Mouse (Mus musculus) cerebellum, adult 2 months (tissue): ENCODE measurements at regions not wholly inside any gene's neighbourhood (a gene's known extent, or its start where the extent isn't known, plus 50 kb on each side); places are given as distances from the start of the nearest gene placed in this dataset.
A peak's percentile ranks its signal among the peaks of the same experiment; 100 is the strongest.

ENCODE experiments used
- DNase-seq, 2 experiments: peaks; one replicate each; pipeline ENCODE4 v3.0.0; 2021
- H3K27ac ChIP-seq: fragments of 200-500 bp; 2 replicates; pipeline ENCODE4 v1.5.1; 2012; ENCODE audit warnings: low read length, control low read depth, inconsistent platforms; ENCODE audit not compliant: insufficient read depth
- H3K27me3 ChIP-seq: fragments of 200-500 bp; 2 replicates; pipeline ENCODE4 v1.6.1; 2012; ENCODE audit warnings: inconsistent platforms, mild to moderate bottlenecking, low read length, moderate library complexity; ENCODE audit not compliant: control insufficient read depth, insufficient read depth
- H3K4me1 ChIP-seq: fragments of 200-500 bp; 2 replicates; pipeline ENCODE4 v1.6.1; 2011; ENCODE audit warnings: low read length; ENCODE audit not compliant: control insufficient read depth, insufficient read depth
- H3K4me3 ChIP-seq: fragments of 200-500 bp; replicated peaks from 2 replicates; pipeline ENCODE3; 2011; ENCODE audit warnings: mild to moderate bottlenecking, low read depth, low read length, control low read depth; ENCODE audit not compliant: insufficient read depth
- CTCF ChIP-seq: fragments of 200-500 bp; IDR thresholded peaks from 2 replicates; pipeline ENCODE4 v1.5.1; 2011; ENCODE audit warnings: low read depth, mild to moderate bottlenecking, control low read depth, low read length, moderate library complexity, borderline replicate concordance; ENCODE audit not compliant: insufficient read depth
- POLR2A ChIP-seq: fragments of 200-500 bp; IDR thresholded peaks from 2 replicates; pipeline ENCODE4 v1.6.1; 2011; ENCODE audit warnings: low read length, control low read depth, borderline replicate concordance; ENCODE audit not compliant: insufficient read depth
- WGBS: fragments of 180-500 bp; shearing (Covaris S2); methylation state at CpG from one replicate; pipeline ENCODE4 v1.1.7; 2018; 5-methylcytosine and 5-hydroxymethylcytosine counted together

GRCm38 (mm10) chr14:17234898-17235297 is 415.9 kb upstream of the Rarb start:
- Histone ChIP-seq H3K27ac (no peak overlapping the region), H3K4me1 (no peaks in the 10 kb centered on the region), H3K4me3 (no peak overlapping the region), H3K27me3 (no peaks in the 10 kb centered on the region)
- no peak for TF ChIP-seq POLR2A
- TF ChIP-seq CTCF, result no peak
- no peak for DNase-seq

GRCm38 (mm10) chr14:17211502-17211901 is 392.5 kb upstream of the Rarb start:
- H3K27ac ChIP-seq, result no peak overlapping the region
- H3K4me1 ChIP-seq, result no peaks in the 10 kb centered on the region
- TF ChIP-seq CTCF, result no peak
- no peak for TF ChIP-seq POLR2A
- no peak overlapping the region for H3K4me3 ChIP-seq
- WGBS, result 87% methylated on average over 2 of the region's 2 CpGs
- no peak for DNase-seq
- no peaks in the 10 kb centered on the region for H3K27me3 ChIP-seq

GRCm38 (mm10) chr14:17205691-17206090 is 386.7 kb upstream of the Rarb start:
- Histone ChIP-seq H3K4me1 (no peaks in the 10 kb centered on the region), H3K27me3 (no peaks in the 10 kb centered on the region), H3K4me3 (no peak overlapping the region), H3K27ac (no peak overlapping the region)
- DNase-seq, result no peak
- TF ChIP-seq CTCF (no peak), POLR2A (no peak)
- WGBS, result 71% methylated on average over 1 of the region's 1 CpGs

- H3K27me3 ChIP-seq, result no peaks in the 10 kb centered on the region
- H3K27ac ChIP-seq, result no peak overlapping the region
- 28% methylated on average over 1 of the region's 1 CpGs for WGBS
- no peak for DNase-seq
- no peaks in the 10 kb centered on the region for H3K4me1 ChIP-seq
- H3K4me3 ChIP-seq, result no peak overlapping the region
- TF ChIP-seq POLR2A (no peak), CTCF (no peak)
Measured at GRCm38 (mm10) chr14:17203251-17204015, 384.5 kb upstream of the Rarb start.

GRCm38 (mm10) chr14:17192953-17193352 is 374.0 kb upstream of the Rarb start:
- no peak overlapping the region for H3K27ac ChIP-seq
- no peaks in the 10 kb centered on the region for H3K27me3 ChIP-seq
- WGBS, result 89% methylated on average over 2 of the region's 2 CpGs
- H3K4me1 ChIP-seq, result no peaks in the 10 kb centered on the region
- no peak for DNase-seq
- no peak overlapping the region for H3K4me3 ChIP-seq
- TF ChIP-seq CTCF (no peak), POLR2A (no peak)

- Histone ChIP-seq H3K27me3 (no peaks in the 10 kb centered on the region), H3K4me3 (no peak overlapping the region), H3K4me1 (no peaks in the 10 kb centered on the region), H3K27ac (no peak overlapping the region)
- TF ChIP-seq CTCF (no peak), POLR2A (no peak)
- whole genome bisulfite sequencing, result 29% methylated on average over 7 of the region's 7 CpGs
- DNase-seq, result no peak
Measured at GRCm38 (mm10) chr14:17173218-17173617, 354.3 kb upstream of the Rarb start.

- H3K27me3 ChIP-seq, result no peaks in the 10 kb centered on the region
- H3K4me1 ChIP-seq, result no peaks in the 10 kb centered on the region
- TF ChIP-seq CTCF (no peak), POLR2A (no peak)
- DNase-seq, result peak; percentile 3 to 7
- 1% methylated on average over 34 of the region's 35 CpGs for whole genome bisulfite sequencing
- H3K4me3 ChIP-seq, result no peak overlapping the region
- no peak overlapping the region for H3K27ac ChIP-seq
Measured at GRCm38 (mm10) chr14:17172330-17173110, 353.6 kb upstream of the Rarb start.

- DNase-seq, result no peak
- Histone ChIP-seq H3K4me3 (no peak overlapping the region), H3K27ac (no peak overlapping the region), H3K4me1 (no peaks in the 10 kb centered on the region), H3K27me3 (no peaks in the 10 kb centered on the region)
- no peak for TF ChIP-seq POLR2A
- TF ChIP-seq CTCF, result no peak
- 43% methylated on average over 5 of the region's 5 CpGs for WGBS
Measured at GRCm38 (mm10) chr14:17171896-17172295, 352.9 kb upstream of the Rarb start.
